Mouse (Mus musculus): ENCODE data around the gene Lmna. TPM values are rescaled to one million over a fixed set of nuclear protein-coding genes. Genes with fewer than 3 reads are reported as not detected.
A peak's percentile ranks its signal among the peaks of the same experiment; 100 is the strongest.

The Lmna gene
- polyA plus RNA-seq, 1 experiment from 2014 or later, result 55.7 TPM

DNA sequence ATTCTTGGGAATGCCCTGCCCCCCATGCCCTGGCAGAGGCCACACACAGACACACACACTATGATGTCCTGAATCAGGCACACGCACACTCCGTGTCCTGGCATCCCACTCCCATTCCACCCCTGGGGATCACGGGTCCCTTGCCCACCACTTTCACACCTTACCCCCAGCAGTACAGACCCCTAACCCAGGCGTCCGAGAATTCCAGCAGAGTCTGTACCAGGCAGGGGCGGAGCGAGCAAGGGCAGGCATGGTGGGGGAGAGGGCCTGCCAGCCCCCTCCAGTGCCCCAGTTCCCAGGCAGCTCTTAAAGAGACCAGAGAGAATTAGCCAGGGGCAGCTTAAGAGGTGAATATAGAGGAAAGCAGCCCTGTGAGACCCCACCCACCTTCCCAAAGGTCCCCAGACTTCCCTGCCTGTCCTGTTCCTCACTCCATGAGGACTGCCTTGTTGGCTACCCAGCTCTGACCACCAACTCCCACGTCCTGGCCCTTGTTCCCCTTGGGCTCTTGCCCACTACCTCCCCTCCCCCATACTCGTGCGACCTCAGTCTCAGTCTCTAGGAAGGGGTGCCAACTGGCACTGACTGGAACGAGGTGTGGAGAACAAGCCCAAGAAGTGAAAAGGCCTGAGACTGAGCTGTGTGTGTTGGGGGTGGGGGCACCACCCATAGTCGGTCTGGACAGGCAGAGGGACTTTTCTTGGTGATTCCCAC is 48.6 kb downstream of the Lmna start, which contains the start of gene Sema4a:
Gene Sema4a, minus strand, starts transcription at position 200 of the 714 bp plus-strand sequence.
- H3K4me3 ChIP-seq (ENCODE audit: low read length), result no peak within 1 kb of the TSS
- WGBS, result 42% methylated on average over 12 of the region's 12 CpGs
- no peak within 1 kb of the TSS for H3K9ac ChIP-seq (ENCODE audit: low read depth, low read length)
- no peak within 1 kb of the TSS for H3K4me2 ChIP-seq (replicated peaks; ENCODE audit: low read depth, low read length)
- H3K36me3 ChIP-seq (ENCODE audit: control insufficient read depth, insufficient read depth, low read length), result no peaks in the 10 kb centered on the region
- H3K27me3 ChIP-seq (ENCODE audit: control insufficient read depth, insufficient read depth, low read length), result no peaks in the 10 kb centered on the region
- H3K27ac ChIP-seq (ENCODE audit: low read depth, low read length), result no peak within 1 kb of the TSS
- ATAC-seq (ENCODE audit: low FRiP score, low TSS enrichment), result no peak
- no peaks in the 10 kb centered on the region for H3K9me3 ChIP-seq (ENCODE audit: control insufficient read depth, low read length)
- peaks cover 7% of the 10 kb centered on the region for H3K4me1 ChIP-seq (ENCODE audit: control insufficient read depth, insufficient read depth, low read length)

DNA sequence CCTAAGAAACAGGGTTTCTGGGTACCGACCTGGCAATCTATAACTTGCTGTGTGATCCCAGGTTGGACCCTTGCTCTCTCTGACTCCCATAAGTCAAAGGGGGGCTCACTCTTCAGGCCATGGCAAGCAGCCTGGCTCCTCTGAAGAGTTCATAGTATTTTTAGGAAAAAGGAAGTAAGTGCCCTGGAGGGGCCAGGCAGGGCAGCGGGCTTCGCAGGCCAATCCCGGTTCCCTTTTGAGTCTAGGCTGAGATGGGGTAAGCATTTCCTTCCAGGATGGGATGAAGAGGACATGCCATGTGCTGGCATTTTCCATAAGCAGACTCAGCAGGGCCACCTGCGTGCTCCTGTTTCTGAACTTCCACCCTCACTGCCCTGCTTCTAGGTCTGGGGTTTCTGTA is 49.7 kb downstream of the Lmna start:
- no peak overlapping the region for H3K4me2 ChIP-seq (replicated peaks; ENCODE audit: low read depth, low read length)
- H3K27me3 ChIP-seq (ENCODE audit: control insufficient read depth, insufficient read depth, low read length), result no peaks in the 10 kb centered on the region
- H3K36me3 ChIP-seq (ENCODE audit: control insufficient read depth, insufficient read depth, low read length), result no peaks in the 10 kb centered on the region
- no peak overlapping the region for H3K9ac ChIP-seq (ENCODE audit: low read depth, low read length)
- H3K27ac ChIP-seq (ENCODE audit: low read depth, low read length), result no peak overlapping the region
- peaks cover 7% of the 10 kb centered on the region for H3K4me1 ChIP-seq (ENCODE audit: control insufficient read depth, insufficient read depth, low read length)
- 78% methylated on average over 5 of the region's 5 CpGs for WGBS
- no peaks in the 10 kb centered on the region for H3K9me3 ChIP-seq (ENCODE audit: control insufficient read depth, low read length)
- no peak for ATAC-seq (ENCODE audit: low FRiP score, low TSS enrichment)
- H3K4me3 ChIP-seq (ENCODE audit: low read length), result no peak overlapping the region

DNA sequence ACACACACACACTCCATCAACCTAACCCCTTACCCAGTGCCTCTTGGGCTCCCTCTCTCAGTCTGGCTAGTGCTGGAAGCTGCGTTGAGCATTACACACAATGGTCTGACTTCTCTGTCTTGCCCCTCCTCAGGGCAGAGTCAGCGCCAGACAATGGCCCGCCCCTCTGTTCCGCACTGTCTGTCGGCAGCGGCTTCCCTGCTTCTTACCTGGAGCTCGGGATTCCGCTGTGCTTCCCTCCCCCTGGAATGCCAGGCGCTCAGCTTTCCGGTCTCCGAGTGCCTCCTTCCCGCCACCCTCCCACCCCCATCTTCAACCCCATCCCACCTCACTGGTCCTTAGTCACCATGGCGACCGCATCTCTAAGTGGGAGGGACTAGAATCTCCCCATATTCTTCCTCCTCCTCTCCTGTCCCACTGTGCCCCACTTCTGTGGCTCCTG is 51.0 kb downstream of the Lmna start:
- Histone ChIP-seq H3K9me3 (ENCODE audit: control insufficient read depth, low read length) (no peaks in the 10 kb centered on the region), H3K4me2 (replicated peaks; ENCODE audit: low read depth, low read length) (peak overlapping the region; percentile 22; the same call in 1 of the 2 replicates), H3K4me3 (ENCODE audit: low read length) (no peak overlapping the region), H3K27ac (ENCODE audit: low read depth, low read length) (no peak overlapping the region), H3K9ac (ENCODE audit: low read depth, low read length) (no peak overlapping the region), H3K36me3 (ENCODE audit: control insufficient read depth, insufficient read depth, low read length) (no peaks in the 10 kb centered on the region), H3K27me3 (ENCODE audit: control insufficient read depth, insufficient read depth, low read length) (no peaks in the 10 kb centered on the region), H3K4me1 (ENCODE audit: control insufficient read depth, insufficient read depth, low read length) (peaks cover 7% of the 10 kb centered on the region)
- 1% methylated on average over 14 of the region's 14 CpGs for WGBS
- ATAC-seq (ENCODE audit: low FRiP score, low TSS enrichment), result peak; percentile 43; the same call in 1 of the 2 replicates

DNA sequence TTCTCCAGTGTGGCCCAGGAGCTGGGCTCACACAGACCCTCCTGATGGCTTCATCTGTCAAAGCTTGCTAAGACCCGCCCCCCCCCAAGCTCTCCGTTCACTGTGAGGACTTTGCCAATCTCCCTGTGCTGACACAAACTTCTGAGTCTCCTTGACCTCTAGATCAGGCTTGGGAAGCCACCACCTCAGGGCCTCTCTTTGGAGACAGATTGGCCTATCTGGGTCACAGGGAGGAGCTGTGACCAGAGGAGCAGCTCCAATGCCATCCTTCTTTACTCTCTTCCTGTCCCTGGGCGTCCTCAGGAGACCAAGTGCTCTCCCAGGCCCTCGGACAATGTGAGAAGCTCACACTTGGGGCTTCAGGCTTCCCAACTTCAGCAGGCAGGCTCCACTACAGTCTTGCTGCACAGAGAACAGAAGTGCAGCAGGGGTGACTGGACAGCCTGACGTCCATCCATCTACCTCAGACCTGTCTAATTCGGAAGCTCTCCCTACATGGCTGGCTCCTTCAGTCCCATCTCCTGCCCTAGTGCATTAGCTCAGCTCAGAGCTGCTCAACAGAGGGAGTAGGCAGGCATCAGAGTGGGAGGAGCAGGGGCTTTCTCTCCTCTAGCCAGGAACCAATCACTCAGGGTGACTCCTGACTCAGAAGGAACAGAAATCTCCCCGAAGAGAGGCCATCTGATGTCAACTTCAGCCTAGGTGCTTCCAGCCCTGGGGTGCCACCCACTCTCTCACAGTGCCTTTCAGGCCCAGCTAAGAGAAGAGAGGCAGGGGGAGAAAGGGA is 52.8 kb downstream of the Lmna start:
- WGBS, result 66% methylated on average over 7 of the region's 7 CpGs

DNA sequence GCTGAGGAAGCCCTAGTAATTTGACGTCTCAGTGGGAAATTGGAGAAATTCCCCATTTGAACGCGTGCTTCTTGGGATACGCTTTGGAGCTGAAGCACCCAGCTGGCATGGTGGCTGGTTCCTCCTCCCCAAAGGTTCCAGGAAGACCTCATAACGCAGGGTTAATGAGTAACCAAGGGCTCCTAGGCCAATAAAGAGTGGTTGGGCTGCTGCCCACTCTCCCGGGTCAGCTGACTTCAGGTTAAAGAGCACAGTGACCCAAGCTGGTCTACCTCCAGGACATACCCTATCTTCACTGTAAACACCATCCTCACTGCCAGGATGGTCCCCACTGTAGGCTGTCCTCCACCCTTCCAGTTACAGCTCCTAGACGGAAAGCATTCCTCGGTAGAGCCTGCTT is 53.4 kb downstream of the Lmna start:
- 68% methylated on average over 8 of the region's 8 CpGs for WGBS
- Histone ChIP-seq H3K4me1 (ENCODE audit: control insufficient read depth, insufficient read depth, low read length) (peaks cover 7% of the 10 kb centered on the region), H3K4me3 (ENCODE audit: low read length) (no peak overlapping the region), H3K36me3 (ENCODE audit: control insufficient read depth, insufficient read depth, low read length) (no peaks in the 10 kb centered on the region), H3K9ac (ENCODE audit: low read depth, low read length) (no peak overlapping the region), H3K9me3 (ENCODE audit: control insufficient read depth, low read length) (no peaks in the 10 kb centered on the region), H3K4me2 (replicated peaks; ENCODE audit: low read depth, low read length) (no peak overlapping the region), H3K27ac (ENCODE audit: low read depth, low read length) (no peak overlapping the region), H3K27me3 (ENCODE audit: control insufficient read depth, insufficient read depth, low read length) (no peaks in the 10 kb centered on the region)
- ATAC-seq (ENCODE audit: low FRiP score, low TSS enrichment), result no peak

More for the DNA sequence above, 52.8 kb downstream of the Lmna start:
- ATAC-seq (ENCODE audit: low FRiP score, low TSS enrichment), result no peak
- no peaks in the 10 kb centered on the region for H3K36me3 ChIP-seq (ENCODE audit: control insufficient read depth, insufficient read depth, low read length)
- no peak overlapping the region for H3K27ac ChIP-seq (ENCODE audit: low read depth, low read length)
- H3K4me1 ChIP-seq (ENCODE audit: control insufficient read depth, insufficient read depth, low read length), result peaks cover 7% of the 10 kb centered on the region
- H3K4me2 ChIP-seq (replicated peaks; ENCODE audit: low read depth, low read length), result no peak overlapping the region
- no peak overlapping the region for H3K9ac ChIP-seq (ENCODE audit: low read depth, low read length)
- H3K4me3 ChIP-seq (ENCODE audit: low read length), result no peak overlapping the region
- H3K9me3 ChIP-seq (ENCODE audit: control insufficient read depth, low read length), result no peaks in the 10 kb centered on the region
- no peaks in the 10 kb centered on the region for H3K27me3 ChIP-seq (ENCODE audit: control insufficient read depth, insufficient read depth, low read length)

DNA sequence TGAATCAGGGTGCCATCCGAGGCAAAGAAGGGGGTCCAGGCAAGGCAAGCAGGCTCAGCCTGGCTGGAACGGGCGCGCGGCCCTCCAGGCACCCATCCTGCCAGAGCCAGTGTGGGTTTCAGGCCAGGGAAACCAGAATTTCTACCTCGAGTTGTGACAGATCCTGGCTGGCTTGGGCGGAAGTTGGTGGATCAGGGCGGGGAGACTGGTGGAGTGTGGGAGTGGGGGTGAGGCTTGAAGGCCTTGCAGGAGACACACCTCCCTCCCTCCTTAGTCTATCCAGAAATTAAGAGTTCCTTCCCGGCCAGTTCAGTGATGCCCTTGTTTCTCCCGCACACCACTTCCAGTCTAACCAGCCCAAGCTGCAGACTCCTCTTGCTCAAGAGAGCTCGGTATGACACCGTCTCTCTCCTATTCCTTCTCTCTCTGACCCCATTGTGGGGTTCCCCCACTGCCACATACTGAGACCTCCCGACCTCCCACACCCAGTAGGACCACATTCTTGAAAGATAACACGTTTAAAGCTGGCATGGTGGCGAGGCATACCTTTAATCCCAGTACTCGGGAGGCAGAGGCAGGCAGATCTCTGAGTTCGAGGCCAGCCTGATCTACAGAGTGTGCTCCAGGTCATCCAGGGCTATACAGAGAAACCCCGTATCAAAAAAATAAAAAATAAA is 54.0 kb downstream of the Lmna start:
- ATAC-seq (ENCODE audit: low FRiP score, low TSS enrichment), result 0 out of 2 replicates have a peak, but pooled peaks have one; percentile 13
- no peaks in the 10 kb centered on the region for H3K9me3 ChIP-seq (ENCODE audit: control insufficient read depth, low read length)
- no peak overlapping the region for H3K9ac ChIP-seq (ENCODE audit: low read depth, low read length)
- no peaks in the 10 kb centered on the region for H3K27me3 ChIP-seq (ENCODE audit: control insufficient read depth, insufficient read depth, low read length)
- peaks cover 7% of the 10 kb centered on the region for H3K4me1 ChIP-seq (ENCODE audit: control insufficient read depth, insufficient read depth, low read length)
- no peak overlapping the region for H3K4me3 ChIP-seq (ENCODE audit: low read length)
- H3K27ac ChIP-seq (ENCODE audit: low read depth, low read length), result no peak overlapping the region
- no peak overlapping the region for H3K4me2 ChIP-seq (replicated peaks; ENCODE audit: low read depth, low read length)
- 74% methylated on average over 18 of the region's 18 CpGs for WGBS
- no peaks in the 10 kb centered on the region for H3K36me3 ChIP-seq (ENCODE audit: control insufficient read depth, insufficient read depth, low read length)

DNA sequence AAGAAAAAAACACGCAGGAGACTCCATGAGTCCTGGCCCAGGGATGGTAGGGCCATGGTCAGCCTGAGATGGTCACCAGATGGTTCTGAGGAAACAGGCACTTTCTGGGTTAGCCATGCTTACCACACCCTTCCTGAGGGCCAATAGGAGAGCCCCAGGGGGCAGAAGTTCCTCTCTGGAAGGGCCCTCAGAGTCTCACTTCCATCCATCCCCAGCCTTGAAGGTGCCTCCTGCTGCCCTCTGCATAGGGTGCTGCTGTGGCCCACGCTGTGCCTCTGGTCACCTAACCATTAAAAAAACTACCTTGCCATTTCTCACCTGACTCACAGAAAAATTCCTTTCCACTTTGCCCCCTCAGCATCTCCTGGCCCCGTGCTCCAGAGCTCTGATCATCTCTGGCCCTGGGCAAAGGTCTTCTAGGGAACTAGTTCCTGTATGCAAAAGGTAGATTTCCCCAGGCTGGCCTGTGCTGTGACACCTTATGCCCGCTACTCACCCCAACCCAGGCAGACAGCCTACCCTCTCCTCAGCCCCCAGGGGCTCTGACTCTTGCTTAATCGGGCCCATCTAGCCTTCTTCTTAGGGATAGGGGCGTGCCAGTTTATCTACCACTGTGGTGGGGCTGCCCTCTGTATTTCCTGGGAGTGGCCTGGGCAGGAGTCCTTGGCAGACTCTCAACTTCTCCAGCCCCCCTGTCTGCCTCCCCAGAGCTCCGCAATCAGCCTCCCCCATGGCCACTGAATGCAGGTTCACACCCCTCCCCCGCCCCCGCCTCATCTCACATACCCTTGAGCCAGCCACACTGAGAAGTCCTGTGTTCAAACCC is 54.8 kb downstream of the Lmna start:
- Histone ChIP-seq H3K27me3 (ENCODE audit: control insufficient read depth, insufficient read depth, low read length) (no peaks in the 10 kb centered on the region), H3K4me2 (replicated peaks; ENCODE audit: low read depth, low read length) (no peak overlapping the region), H3K9me3 (ENCODE audit: control insufficient read depth, low read length) (no peaks in the 10 kb centered on the region), H3K27ac (ENCODE audit: low read depth, low read length) (no peak overlapping the region), H3K9ac (ENCODE audit: low read depth, low read length) (no peak overlapping the region), H3K4me1 (ENCODE audit: control insufficient read depth, insufficient read depth, low read length) (peaks cover 8% of the 10 kb centered on the region), H3K36me3 (ENCODE audit: control insufficient read depth, insufficient read depth, low read length) (no peaks in the 10 kb centered on the region), H3K4me3 (ENCODE audit: low read length) (no peak overlapping the region)
- 50% methylated on average over 9 of the region's 9 CpGs for WGBS
- ATAC-seq (ENCODE audit: low FRiP score, low TSS enrichment), result no peak

DNA sequence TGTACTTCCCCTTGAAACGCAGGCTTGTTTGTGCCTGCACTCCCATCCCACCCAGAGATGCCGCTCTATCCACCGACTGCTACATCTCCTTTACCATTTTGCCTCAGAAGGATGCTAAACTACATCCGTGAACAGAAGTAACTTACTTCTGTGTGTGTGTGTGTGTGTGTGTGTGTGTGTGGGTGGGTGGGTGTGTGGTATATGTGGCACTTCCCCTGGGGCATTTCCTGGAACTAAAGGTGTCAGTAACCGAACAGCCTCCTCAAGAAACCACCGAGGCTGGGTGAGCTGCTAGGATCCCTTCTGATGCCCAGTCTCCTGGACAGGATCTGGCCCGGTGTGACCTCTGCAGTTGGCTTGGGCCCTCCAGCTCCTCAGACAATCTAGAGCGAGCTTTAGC is 55.8 kb downstream of the Lmna start:
- ATAC-seq (ENCODE audit: low FRiP score, low TSS enrichment), result no peak
- H3K4me2 ChIP-seq (replicated peaks; ENCODE audit: low read depth, low read length), result no peak overlapping the region
- no peak overlapping the region for H3K27ac ChIP-seq (ENCODE audit: low read depth, low read length)
- H3K9ac ChIP-seq (ENCODE audit: low read depth, low read length), result no peak overlapping the region
- WGBS, result 78% methylated on average over 8 of the region's 8 CpGs
- peaks cover 17% of the 10 kb centered on the region for H3K4me1 ChIP-seq (ENCODE audit: control insufficient read depth, insufficient read depth, low read length)
- H3K27me3 ChIP-seq (ENCODE audit: control insufficient read depth, insufficient read depth, low read length), result no peaks in the 10 kb centered on the region
- no peaks in the 10 kb centered on the region for H3K36me3 ChIP-seq (ENCODE audit: control insufficient read depth, insufficient read depth, low read length)
- no peaks in the 10 kb centered on the region for H3K9me3 ChIP-seq (ENCODE audit: control insufficient read depth, low read length)
- no peak overlapping the region for H3K4me3 ChIP-seq (ENCODE audit: low read length)
